Mouse (Mus musculus): ENCODE results near the gene Cbx4. TPM values are rescaled to one million over a fixed set of nuclear protein-coding genes. Genes with fewer than 3 reads are reported as not detected.

Gene Cbx4
- polyA plus RNA-seq, 1 experiment from 2014 or later: 15.2 TPM

GRCm38 (mm10) chr11:119033874-119034558, 52.0 kb downstream of the Cbx4 start:
- Histone ChIP-seq H3K27me3 (peaks cover 51% of the 10 kb centered on the region), H3K27ac (replicated peaks) (no peak overlapping the region), H3K9me3 (no peaks in the 10 kb centered on the region), H3K4me3 (peak overlapping the region; percentile 24), H3K9ac (replicated peaks) (no peak overlapping the region), H3K4me2 (replicated peaks) (peak overlapping the region; percentile 46), H3K36me3 (peaks cover 25% of the 10 kb centered on the region), H3K4me1 (peaks cover 48% of the 10 kb centered on the region)
- under 1% methylated on average over 26 of the region's 26 CpGs for WGBS
- ATAC-seq (ENCODE audit: low FRiP score, low read depth): peak; percentile 24; the same call in 1 of the 2 replicates

Other genes with a start within 250 kb of the Cbx4 start
- 16.0 and 17.0 TPM in 2 replicates for gene Rbfox3, start 174.6 kb downstream of the Cbx4 start, polyA plus RNA-seq (2016; fragmentation: Nextera tagmentation; extraction: Ambion mirVana)
- gene Enpp7, start 98.0 kb downstream of the Cbx4 start, polyA plus RNA-seq (2016; fragmentation: Nextera tagmentation; extraction: Ambion mirVana): not detected in 2 replicates
- 81.0 and 86.0 TPM in 2 replicates for gene Cbx2, start 63.3 kb downstream of the Cbx4 start, polyA plus RNA-seq (2016; fragmentation: Nextera tagmentation; extraction: Ambion mirVana)
- 12.1 and 15.1 TPM in 2 replicates for gene Cbx8, start 45.3 kb downstream of the Cbx4 start, polyA plus RNA-seq (2016; fragmentation: Nextera tagmentation; extraction: Ambion mirVana)
- 30.9 and 35.1 TPM in 2 replicates for gene Tbc1d16, start 142.3 kb upstream of the Cbx4 start, polyA plus RNA-seq (2016; fragmentation: Nextera tagmentation; extraction: Ambion mirVana)
- gene Ccdc40, start 142.4 kb upstream of the Cbx4 start, polyA plus RNA-seq (2016; fragmentation: Nextera tagmentation; extraction: Ambion mirVana): 18.6 and 24.1 TPM in 2 replicates
- gene Gaa, start 181.7 kb upstream of the Cbx4 start, polyA plus RNA-seq (2016; fragmentation: Nextera tagmentation; extraction: Ambion mirVana): 40.6 and 42.1 TPM in 2 replicates
- 326 and 341 TPM in 2 replicates for gene Eif4a3, start 213.9 kb upstream of the Cbx4 start, polyA plus RNA-seq (2016; fragmentation: Nextera tagmentation; extraction: Ambion mirVana)
- gene Card14, start 221.5 kb upstream of the Cbx4 start, polyA plus RNA-seq (2016; fragmentation: Nextera tagmentation; extraction: Ambion mirVana): 0.06 and 0.10 TPM in 2 replicates